Mouse (Mus musculus): ENCODE measurements around the gene Cbx2.

Gene Cbx2

DNA sequence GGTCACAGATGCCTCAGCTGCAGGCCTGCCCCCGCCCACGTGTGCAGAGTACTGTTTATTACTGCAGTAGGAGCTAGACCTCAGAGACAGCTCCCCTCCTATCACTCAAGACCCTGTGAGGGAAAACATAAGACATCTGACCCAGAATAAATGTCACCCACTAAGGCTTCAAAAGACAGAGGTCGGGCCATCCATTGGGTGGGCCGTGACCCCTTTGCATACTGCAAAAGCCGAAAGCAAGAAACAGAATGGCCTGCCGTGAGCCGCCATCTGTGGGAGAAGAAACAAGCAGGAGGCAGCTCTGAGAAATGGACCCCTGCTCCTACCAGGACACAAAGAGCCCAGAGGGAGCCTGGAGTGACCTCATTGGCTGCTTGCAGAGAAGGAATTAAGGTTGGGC is 5.3 kb upstream of the Cbx2 start:
- DNase-seq (ENCODE audit: inconsistent ontology term): no peak

DNA sequence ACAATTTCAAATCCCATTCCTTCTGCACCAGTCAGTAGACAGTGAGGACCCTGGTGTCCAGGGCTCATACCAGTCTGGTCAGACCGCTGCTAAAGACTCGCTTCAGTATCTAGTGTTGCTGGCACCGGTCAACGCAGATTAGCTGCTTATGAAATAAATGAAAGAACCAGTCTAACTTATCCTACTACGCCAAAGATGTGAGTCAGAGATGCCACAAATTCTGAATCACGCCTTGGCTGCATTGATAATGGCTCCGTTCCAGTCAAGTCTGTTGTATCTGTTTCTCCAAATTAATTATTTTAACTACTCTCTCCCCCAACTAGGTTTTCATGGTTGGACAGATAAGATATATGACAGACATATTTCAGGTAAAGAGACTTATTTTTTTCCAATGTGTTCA is 1.6 kb upstream of the Cbx2 start:
- peak; percentile 51 for DNase-seq (ENCODE audit: inconsistent ontology term)

DNA sequence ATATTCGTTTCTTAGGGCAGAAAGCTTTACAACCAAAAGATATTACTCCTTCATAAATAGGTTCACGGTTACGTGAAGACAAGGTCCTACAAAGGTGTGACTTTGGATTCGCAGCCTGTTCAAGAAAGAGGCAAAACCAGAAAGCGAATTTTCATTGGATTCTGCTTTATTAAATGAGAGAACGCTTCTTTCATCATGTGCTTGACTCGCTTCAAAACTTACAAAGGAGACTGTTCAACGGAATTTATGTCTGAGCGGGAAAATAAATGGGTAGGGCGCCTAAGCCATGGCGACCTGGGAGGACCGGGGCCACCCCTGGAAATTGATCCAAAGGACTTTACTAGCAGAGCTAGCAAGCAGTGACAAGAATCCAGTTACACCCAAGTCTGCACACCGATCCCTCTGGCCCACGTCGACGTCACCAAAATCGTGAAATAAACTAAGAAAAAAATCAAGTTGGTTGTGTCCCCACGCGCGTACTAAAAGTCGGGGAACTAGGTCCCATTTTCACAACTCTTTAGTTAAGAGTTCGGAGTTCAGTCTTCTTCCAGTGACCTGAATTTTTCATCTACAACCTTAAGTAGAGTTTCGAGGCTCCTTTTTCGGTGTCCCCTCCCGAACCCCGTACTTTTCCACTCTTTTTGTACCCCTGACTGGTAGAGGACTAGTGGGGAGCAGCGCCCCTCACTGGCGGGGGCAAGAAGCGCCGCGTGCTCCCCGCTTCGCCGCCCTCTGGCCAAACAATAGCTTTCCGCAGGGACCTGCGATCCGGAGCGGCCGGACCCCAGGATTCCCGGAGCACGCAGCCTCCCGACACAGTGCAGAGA is 481 bp upstream of the Cbx2 start:
- DNase-seq (ENCODE audit: inconsistent ontology term): no peak

DNA sequence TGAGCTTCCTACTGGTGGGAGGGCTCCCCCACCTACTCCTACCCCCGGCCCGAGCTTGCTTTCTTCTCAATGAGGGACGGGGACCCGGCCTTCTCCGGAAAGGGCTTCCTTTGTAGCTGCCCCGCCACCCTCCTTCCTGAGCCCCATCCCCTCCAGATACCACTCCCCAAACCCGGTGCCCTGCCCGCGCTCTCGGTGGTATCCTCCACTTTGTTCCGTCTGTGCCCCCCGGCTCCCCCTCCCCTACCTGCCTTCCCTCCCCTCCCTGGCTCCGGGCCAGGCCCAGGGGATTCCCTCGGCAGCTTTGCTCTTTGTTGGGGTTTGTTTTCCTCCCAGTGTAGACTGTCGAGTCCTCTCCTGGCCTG is 836 bp downstream of the Cbx2 start:
- DNase-seq (ENCODE audit: inconsistent ontology term): no peak

DNA sequence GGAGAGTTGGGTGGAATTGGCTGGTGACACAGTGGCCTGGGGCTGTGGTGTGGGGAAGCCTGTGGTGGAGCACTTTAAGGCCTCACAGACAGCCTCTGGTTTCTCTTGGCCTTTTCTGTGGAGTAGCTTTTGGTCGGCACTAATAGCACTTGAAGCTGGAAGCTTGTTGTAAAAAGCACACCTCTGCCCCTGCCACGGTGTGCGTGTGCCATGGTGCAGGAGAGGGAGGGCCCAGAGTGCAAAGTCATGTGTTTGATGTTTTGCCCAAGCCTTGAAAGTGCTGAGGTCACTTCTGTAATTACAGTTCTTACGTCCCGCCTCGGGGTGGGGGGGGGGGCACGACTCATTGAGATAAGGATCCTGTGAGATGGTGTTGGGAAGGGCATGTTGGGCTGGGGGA is 1.5 kb downstream of the Cbx2 start:
- DNase-seq (ENCODE audit: inconsistent ontology term): peak; percentile 24

DNA sequence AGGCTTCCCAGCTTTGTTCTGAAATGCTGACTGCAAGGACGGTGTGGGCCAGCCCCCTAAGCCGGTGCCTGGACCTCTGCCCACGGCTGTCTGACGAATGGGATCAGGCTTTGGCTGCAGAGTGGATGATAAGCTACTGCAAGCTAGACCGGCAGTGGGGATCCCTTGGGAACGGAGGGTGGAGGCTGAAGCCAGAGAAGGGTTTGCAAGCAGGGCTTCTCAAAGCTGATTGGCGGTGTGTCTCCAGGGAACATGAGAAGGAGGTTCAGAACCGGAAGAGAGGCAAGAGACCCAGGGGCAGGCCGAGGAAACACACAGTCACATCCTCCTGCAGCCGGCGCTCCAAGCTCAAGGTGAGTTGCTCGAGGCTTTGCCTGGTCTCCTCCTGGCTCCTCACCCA is 3.4 kb downstream of the Cbx2 start:
- peak; percentile 25 for DNase-seq (ENCODE audit: inconsistent ontology term)

DNA sequence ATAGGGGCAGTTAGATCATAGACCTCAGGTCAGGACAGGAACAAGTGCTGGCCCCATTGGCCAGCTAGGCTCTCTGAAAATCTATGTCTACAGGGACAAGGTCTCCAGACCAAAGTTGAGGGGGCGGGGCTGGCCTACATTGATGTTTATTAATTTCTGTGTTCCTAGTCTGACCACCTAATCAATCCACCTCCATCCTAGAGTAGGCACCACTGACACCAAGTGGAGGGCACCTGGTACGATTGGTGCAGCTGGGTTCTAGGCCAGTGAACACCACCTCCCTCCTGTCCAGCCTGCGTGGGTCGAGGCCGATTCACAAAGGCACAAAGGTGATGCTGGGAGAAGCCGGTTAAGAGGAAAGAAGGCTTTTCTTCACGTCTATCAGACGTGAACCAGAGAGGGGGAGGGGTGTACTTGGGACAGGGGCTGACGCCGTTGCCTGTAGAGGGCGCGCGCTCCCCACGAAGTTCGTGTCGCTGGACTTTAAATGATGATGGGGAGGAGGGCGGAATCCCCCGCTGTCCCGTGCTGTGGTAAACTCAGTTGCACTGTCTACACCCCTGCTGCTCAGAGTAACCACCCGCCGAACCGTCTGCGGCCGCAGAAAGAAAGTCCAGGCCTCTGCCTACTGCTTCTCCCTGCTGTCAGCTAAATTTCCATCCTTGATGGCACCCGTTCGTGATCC is 11.3 kb downstream of the Cbx2 start:
- DNase-seq (ENCODE audit: inconsistent ontology term): peak; percentile 81

DNA sequence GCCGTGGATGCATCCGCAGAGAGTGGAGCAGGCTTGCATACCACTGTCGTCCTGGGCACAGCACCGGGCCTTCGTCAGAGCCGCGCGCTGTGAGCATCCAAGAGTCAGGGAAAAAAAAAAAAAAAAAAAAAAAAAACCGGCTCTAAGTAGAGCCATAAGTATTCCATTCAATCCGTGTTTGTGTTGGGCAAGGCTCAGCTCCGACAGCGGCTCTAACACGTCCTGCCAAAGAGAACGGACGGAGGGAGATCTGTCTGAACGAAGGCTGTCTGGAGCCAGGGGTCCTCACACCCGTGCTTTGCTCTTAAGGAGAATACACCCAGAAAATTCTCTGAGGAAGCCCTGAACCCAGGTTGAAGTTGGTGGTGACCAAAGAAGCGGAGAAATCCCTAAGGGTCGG is 11.9 kb downstream of the Cbx2 start:
- DNase-seq (ENCODE audit: inconsistent ontology term): no peak

DNA sequence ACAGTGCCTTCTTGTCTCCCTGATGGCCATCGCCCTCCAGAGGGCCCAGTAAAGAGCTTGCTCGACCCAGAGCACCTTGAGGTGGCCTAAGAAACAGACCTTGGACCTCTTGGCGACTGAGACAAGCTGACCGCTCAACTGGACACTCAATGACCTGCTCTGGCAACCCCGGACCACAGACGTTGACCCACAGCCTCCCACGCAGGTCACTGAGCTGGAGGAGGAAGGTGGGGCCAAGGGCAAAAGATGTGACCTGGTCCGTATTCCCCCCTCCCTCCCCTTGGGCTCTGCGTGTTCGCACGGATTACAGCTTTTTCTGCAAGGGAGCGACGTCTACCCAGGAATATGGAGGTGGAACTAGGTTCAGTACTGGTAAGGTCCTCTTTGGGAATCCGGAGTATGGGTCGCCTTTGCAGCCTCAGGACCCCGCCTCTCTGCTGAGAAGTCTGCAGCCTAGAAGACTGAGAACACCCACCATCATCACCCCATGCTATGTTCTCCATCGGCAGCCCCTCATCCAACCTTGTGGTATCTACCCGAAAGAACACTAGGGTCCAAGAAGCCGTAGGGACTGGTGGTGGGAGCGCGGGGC is 12.4 kb downstream of the Cbx2 start:
- no peak for DNase-seq (ENCODE audit: inconsistent ontology term)

DNA sequence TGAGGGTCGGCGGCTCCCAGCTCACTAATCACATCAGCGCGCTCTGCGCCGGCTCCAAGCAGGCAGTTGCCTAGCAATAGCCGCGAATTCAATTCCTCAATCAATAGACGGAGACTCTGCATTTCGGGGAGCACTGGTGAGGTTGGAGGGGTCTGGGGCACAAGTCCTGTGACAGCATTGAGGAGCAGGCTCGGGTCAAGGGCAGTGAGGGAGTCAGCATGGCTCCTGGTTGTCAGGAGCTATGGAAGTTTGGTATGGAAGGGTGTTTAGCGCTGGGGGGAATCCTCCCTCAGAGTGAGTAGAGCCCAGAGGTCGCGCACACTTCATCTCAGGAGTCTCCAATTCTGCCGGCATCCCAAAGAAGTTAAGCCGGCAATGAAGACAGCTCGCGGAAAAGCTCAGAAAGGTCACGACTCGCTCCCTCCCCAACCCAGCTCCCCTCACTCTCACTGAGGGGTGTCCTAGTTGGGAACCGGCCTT is 13.0 kb downstream of the Cbx2 start:
- DNase-seq (ENCODE audit: inconsistent ontology term): no peak

DNA sequence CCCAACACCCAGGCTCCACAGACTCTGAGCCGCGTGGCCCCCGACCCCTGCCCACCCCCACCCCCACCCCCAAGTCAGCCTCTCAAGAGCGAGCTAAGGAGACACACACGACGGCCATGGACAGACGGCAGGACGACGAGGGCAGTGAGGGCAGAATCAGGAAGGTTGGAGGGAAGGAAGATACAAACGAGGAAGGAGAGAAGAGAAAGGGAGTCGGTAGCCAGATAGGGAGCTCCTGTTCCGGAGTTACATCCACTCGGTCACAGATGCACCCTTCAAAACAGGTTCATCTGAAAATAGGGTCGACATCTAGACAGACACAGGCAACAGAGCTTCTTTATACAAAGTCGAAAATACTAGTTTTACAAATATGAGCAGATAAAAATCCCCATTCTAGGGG is 13.7 kb downstream of the Cbx2 start:
- DNase-seq (ENCODE audit: inconsistent ontology term): no peak

DNA sequence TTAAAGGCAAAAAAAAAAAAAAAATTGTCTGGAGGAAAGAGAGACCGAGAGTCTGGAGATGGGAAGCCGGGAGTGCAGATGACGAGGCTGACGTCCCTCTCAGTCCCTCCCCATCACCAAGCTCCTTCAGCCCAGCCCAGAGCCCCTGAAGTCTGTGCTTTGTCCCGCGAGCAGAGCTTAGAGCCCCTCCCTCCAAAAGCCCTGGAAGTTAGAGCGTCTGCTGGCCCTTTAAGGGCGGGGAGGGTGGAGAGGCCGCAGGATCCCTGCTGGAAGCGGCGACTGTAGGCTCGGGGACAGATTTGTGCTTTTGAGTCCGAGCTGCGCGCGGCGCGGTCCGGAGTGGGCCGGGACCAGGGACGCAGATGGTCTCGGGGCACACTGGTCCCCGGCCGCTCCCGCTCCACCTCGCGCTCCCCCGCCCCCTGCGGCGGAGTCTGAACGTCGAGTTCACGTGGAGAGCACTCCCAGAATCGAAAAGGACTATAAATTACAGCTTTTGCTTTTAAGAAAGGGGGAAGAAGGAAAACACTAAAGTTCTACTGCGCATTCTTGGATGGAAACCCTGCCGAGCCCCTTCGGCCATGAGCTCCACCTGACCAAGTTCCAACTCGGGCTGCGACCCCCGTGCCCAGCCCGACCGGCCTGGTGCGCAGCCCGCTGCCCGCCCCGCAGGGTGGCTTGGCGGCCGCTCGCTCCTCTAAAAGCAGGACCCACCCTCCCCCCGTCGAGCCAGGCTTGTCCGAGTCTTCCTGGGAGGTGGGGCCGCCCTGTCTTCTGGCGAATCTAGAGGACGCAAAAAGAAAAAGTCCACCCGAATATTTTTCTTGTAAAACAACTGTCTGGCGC is 14.4 kb downstream of the Cbx2 start:
- no peak for DNase-seq (ENCODE audit: inconsistent ontology term)

DNA sequence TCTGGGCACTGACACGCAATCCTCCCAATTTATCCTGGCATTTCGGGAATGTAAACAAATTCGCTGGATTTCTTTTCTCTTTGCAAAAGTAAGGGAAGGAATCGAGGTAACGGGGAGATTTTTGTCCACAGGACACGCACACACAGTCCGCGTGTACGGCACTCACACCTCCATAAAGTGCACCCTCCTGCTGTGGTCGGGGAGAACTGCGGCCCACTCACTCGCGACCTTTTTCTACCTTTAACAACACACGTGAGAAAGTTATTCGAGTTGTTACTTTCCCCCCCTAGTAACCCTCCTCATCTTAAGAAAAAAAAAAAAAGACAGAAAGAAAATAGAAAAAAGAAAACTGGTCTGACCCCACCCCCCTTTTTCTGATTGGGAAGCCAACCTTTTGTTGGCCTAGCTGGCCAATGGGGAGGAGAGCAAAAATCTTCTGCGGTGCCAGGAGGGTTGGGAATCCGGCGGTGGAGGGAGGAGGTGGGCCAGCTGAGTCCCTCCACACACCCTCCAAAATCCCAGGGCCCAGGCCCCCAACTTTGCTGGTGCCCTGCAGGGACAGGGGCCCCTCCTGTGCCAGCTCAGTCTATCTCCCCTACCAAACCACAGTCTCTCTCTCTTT is 15.1 kb downstream of the Cbx2 start:
- DNase-seq (ENCODE audit: inconsistent ontology term): peak; percentile 58

DNA sequence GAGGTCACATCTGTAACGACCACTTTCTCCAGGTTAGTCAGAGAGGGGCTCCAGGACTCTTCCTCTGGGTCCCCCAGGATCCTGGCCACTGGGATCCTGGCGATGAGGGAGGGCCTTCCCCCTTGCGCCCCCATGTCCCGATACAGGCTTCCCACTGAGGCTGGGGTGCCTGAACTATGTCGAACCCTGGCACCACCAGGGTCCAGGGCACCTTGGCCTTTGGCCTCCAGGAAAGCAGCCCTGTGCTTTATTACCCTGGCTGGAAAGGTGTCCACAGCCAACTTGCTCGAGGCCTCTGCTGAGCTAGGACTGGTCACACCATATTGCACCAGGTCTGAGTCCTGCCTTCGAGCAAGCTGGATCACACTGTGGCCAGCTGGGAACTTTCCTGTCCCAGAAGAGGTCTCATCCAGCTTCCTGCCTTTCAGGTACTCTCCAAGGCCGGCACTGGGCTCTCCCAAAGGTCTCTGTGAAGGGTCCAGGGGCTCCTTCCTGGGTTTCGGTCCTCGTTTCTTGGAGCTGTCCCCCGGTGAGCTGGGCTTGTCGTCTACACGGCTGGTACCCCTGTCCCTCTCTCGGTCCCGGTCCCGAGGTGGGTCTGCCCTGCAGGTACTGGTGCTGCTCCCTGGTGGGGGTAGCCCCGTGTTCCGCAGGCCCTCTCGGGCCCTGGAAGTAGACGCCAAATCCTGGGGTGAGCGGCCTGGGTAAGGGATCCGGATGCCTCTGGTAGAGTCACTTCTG is 16.2 kb downstream of the Cbx2 start:
- DNase-seq (ENCODE audit: inconsistent ontology term): no peak

DNA sequence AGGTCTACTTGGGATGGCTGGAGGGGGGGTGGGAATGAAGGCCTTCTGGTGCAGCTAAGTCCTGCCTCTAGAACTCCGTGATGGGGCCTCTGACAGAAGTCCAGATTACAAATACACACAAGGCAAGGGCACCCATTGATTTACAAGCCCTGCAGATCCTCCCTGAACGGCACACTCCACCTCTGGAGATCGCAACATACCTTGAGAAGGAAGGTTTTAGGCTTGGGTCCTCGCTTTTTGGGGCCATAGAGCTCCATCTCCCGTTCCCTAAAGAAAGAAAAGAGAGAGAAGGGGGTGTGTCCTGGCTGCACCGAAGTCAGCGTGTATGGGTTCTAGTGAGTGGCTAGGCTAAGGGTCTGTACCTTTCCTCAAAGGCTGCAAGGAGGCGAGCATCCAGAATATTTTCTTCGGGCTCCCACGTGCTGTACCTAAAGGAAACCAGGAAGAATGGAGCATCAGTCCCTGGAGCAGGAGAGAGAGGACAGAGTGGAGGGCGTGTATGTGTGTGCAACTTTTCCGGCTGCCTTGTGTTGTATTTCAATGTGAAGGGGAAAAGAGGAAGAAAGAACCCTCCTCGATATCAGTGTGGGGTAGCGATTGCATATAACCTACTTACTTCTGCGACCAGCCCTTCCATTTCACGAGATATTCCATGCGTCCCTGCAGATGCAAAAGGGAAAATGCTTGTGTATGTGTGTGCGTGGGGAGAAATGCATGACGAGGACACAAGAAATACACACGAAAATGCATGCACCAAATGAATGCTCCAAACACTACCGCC is 17.2 kb downstream of the Cbx2 start:
- no peak for DNase-seq (ENCODE audit: inconsistent ontology term)

DNA sequence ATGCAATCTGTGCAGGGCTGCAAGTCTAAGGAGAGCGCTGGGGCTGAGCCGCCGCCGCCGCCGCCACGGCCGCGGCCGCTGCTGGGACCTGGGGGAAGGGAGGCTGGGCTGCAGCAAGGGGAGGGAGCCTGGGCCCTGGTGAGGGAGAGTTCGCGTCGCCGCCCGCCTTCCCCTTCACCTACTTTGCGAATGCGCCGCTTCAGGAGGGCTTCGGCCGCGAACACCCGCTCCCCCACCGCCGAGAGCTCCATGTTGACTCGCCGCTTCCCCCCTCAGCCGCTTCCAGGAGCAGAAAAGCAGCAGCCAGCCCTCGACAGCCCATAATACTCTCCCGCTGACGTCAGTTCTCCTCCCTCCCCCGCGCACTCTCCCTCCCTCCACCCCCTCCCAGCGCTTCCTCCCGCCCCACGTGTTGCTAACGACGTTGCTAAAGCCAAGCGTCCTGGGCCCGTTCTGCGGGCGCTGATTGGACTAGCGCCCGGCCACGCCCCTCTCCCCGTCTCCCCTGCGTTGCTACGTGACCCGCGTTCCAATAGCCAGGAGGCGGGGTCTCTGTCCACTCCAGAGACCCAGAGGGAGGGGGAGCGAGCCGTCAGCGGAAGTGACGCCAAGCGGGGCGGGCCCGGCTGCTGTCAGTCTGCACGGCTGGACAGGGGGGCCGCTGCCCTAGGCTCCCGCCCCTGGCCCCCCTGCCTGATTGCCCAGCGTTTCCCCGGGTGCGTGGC is 18.0 kb downstream of the Cbx2 start, which contains the start of gene Cbx8:
TSS of gene Cbx8 (minus strand) at position 370 of the 725 bp plus-strand sequence.
- peak; percentile 100 for DNase-seq (ENCODE audit: inconsistent ontology term)

DNA sequence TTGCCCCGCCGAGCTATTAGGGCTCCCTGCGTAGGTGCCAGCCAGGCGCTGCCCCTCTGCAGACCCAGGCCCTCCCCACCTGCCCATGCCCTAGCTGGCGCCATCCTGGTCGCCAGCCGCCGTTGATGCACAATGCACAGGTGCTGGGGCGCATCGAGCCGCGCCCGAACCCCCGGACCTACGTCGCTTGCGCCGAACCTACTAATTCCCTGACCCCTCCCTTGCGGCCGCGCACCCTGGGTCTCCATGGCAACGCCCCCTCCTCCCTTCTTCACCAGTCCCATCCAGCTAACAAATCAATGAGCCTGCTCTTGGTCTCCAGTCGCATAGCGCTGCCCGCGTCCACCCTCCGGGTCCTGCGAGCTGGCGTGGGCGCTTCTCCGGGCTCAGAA is 18.6 kb downstream of the Cbx2 start:
- DNase-seq (ENCODE audit: inconsistent ontology term): peak; percentile 74

DNA sequence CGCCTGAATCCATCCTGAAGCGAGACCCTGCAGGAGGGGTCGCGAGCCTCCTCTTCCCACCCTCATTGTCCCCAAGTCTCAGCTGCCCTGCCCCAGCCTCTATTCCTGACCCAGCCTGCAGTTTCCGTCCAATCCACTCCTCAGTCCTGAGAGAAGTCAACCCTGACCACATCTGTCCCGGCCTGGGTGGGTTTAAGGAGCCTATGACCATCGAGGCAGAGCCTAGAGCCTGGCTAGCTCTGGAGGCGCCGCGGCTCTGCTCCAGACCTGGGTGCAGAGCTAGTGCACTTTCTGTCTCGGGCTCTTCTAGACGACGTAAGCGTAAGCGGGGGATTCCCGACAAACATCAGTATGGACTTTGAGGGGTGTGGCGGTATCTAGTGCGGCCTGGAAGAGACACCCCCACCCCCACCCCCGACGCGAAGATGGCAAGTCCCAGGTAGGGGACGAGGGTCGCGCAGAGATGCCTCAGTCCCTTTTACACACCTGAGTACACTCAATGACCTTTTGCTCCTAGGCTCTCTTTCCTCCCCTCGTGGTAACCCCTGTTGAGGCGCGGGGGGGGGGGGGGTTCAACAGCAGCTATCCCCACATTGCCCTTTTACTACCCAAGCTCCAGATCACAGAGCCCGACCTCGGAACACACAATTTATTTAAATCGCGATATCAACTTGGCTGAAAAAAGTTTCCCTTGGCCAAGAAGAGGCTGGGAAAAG is 19.1 kb downstream of the Cbx2 start:
- DNase-seq (ENCODE audit: inconsistent ontology term): no peak

Data from Muller cell, postnatal 12 days (primary cell).